Comparison of ENCODE assay signal across 9 mouse cellular contexts in genomic region chr3:51999671-52000437, GRCm38 (mm10).
A peak's percentile ranks its signal among the peaks of the same experiment; 100 is the strongest.
DNase-seq lines count a peak whose midpoint lies in the region; ATAC-seq and TF ChIP-seq lines count a peak whose summit lies in the region.
"Had no signal": no experiment of that assay in that cellular context is flagged by ENCODE, and none has a peak within 500 bp of the region (broad histone marks: within the 10 kb centered on the region; RNA-seq: fewer than 3 reads in every experiment).

No protein-coding gene starts in this region.

- peaks cover 9% of the 10 kb centered on the region; the same call in 1 of the 2 replicates for H3K4me1 ChIP-seq in lung, adult 2 months (ENCODE audit: control insufficient read depth, insufficient read depth, low read length)

- H3K4me3 ChIP-seq in lung, adult 2 months (replicated peaks; ENCODE audit: extremely low read depth, low read depth, low read length): peak overlapping the region; percentile 20
- H3K4me3 ChIP-seq: heart, embryonic 15.5 days had no signal

- DNase-seq in right cerebral cortex, postnatal 10 days (ENCODE audit: low spot score in 2 of 2): peak; percentile 53 to 69
- DNase-seq in right cerebral cortex, postnatal 25 days: no peak
- DNase-seq in lung, adult 2 months: no peak
- DNase-seq in spleen, postnatal 4 days (ENCODE audit: low spot score in 2 of 2): peak; percentile 72 to 77
- DNase-seq in ovary, postnatal 10 days (ENCODE audit: low spot score): no peak
- DNase-seq in retina, postnatal 1 day: no peak
- no peak for DNase-seq in right cerebral cortex, adult 2 months (ENCODE audit: low spot score in 2 of 2)

- no peak for TF ChIP-seq CTCF in lung, adult 2 months (IDR thresholded peaks at IDR 0.05; ENCODE audit: insufficient read depth, low read length)

- WGBS in lung, adult 2 months: 55% methylated on average over 21 of the region's 21 CpGs

- ATAC-seq in hematopoietic stem cell, adult 5-6 weeks (replicated peaks in 1 of 2; ENCODE audit: insufficient read depth in 1 of 2, low FRiP score in 2 of 2, low TSS enrichment in 1 of 2, low read depth in 1 of 2, poor library complexity in 2 of 2, severe bottlenecking in 2 of 2): peak; percentile 97 to 98

- no peak for TF ChIP-seq POLR2A in lung, adult 2 months (IDR thresholded peaks at IDR 0.05; ENCODE audit: borderline replicate concordance, extremely low read depth, low read depth, low read length)

Comparison
In these comparisons a context has a peak if more than half of its experiments do, and no peak if none do; other contexts are left out.
1. DNase-seq: peak in right cerebral cortex, postnatal 10 days (2 of 2) and spleen, postnatal 4 days (2 of 2); none in right cerebral cortex, postnatal 25 days (single experiment), lung, adult 2 months (single experiment), ovary, postnatal 10 days (single experiment), retina, postnatal 1 day (single experiment) and right cerebral cortex, adult 2 months (0 of 2).